Mouse (Mus musculus) CH12.LX (cell line): ENCODE measurements around the gene Laptm5.

Source experiments
- BHLHE40 ChIP-seq: IDR thresholded peaks from 2 replicates; pipeline ENCODE4 v1.6.1; 2011; ENCODE audit warnings: mild to moderate bottlenecking, low read depth, low read length, improper control_type of control experiment
- CTCF ChIP-seq, 2 experiments: IDR thresholded peaks in 1 of 2; conservative IDR thresholded peaks in 1 of 2; 2 replicates each; pipeline ENCODE4 v1.5.1; 2011 to 2012; ENCODE audit warnings: low read depth in 2 of 2, low read length in 2 of 2, improper control_type of control experiment in 1 of 2, inconsistent platforms in 1 of 2, mild to moderate bottlenecking in 1 of 2, moderate library complexity in 1 of 2
- MXI1 ChIP-seq: IDR thresholded peaks from 2 replicates; pipeline ENCODE4 v1.6.1; 2011; ENCODE audit warnings: mild to moderate bottlenecking, low read depth, low read length, improper control_type of control experiment

- no peak for TF ChIP-seq MXI1
- TF ChIP-seq BHLHE40 = peak; percentile 82
- no peak for TF ChIP-seq CTCF (conservative IDR thresholded peaks at IDR 0.05 in 1 of 2, IDR thresholded peaks at IDR 0.05 in 1 of 2; ENCODE audit: low read depth in 2 of 2, low read length in 2 of 2)
These were observed 5.5 kb upstream of the Laptm5 start for GRCm38 (mm10) chr4:130907200-130908069.
